Mouse (Mus musculus) ovary, postnatal 10 days (tissue): ENCODE results near the gene Mxd4.

Experiments used
- DNase-seq: peaks from one replicate; pipeline ENCODE4 v3.0.0; 2022; ENCODE audit warnings: low spot score

Mxd4 gene

DNA sequence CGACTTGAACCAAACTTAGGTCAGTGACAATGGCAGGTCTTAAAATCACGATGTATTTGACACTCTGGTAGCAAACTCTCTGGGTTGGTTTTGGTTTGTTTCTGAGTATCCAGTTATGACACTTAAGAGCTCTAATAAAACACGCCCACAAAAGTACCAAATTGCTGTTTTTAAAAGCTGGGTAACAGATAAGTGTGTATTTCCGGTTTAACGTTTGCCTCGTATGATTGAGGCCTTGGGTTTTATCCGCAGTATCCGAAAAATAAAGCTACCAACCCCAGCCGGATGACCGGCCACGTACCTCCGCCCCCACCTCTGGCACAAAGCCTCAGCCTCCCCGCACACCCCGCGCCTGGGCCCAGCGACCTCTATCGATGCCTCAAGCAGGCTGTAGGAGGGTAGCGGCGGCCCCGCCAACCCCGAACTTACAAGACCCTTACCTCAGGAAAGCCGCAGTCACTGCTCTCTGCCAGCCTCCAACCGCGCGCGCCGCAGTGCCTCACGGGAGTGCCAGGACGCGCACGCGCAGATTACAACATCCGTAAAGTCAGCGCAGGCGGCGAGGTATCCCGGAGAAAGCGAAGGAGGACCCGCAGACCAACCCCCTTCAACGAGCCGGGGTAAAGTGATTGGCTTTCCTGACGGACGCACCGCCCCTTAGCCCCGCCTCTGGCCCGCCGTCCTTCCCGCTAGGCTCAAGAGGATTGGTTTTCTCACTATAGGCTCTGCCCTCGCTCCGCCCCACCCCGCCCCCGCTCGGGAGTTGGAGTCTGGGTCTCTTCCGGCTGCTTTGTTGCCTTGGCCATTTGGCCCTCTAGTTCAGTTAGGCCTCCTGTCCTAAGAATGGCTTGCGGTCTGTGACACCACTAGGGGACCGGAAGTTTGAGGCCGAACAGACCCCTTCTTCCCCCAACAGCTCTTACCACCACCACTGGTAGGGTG, 18.3 kb downstream of the Mxd4 start, which contains the start of the genes Poln and Haus3:
Poln (minus strand) TSS at position 499 of the 942 bp plus-strand sequence.
Haus3 (minus strand) TSS at position 578 of the 942 bp plus-strand sequence.
- DNase-seq: peak; percentile 94

DNA sequence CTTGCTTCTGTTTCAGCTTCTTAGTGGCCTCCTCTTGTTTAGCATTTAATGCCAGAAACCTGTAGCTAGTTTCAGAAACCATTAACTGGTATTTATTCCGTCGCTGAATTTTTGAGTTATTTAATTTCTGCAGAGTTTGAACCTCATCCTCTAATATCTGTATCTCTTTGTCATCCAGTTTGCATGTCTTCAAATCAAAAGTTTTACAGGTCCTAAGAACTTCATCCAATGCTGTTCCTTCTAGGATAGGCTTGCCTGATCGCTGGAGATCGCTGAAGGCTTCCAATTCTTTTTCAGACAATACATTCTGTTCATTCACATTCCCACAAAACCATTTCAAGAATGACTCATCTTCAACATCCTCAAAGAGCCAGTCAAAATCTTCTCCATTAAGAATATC, 19.7 kb downstream of the Mxd4 start:
- DNase-seq: no peak

DNA sequence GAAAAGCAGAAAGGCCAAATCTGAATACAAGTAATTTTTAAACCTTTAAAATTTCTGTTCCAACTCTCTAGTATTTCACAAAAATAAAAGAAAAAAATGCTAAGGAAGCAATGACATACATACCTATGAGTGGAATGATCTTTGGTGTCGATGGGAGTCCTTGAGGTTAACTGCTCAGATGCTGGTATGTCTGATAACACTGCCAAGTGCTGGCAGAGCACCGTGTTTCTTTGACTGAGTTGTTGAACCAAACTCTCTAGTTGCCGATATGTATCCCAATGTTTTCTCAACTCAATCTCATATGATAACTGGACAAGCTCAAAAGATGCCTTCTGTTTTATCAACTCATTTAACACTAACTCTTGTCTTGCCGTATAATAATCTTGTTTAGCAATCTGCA, 21.7 kb downstream of the Mxd4 start:
- DNase-seq: no peak

GRCm38 (mm10) chr5:34148476-34148875, 39.0 kb downstream of the Mxd4 start:
- no peak for DNase-seq

DNA sequence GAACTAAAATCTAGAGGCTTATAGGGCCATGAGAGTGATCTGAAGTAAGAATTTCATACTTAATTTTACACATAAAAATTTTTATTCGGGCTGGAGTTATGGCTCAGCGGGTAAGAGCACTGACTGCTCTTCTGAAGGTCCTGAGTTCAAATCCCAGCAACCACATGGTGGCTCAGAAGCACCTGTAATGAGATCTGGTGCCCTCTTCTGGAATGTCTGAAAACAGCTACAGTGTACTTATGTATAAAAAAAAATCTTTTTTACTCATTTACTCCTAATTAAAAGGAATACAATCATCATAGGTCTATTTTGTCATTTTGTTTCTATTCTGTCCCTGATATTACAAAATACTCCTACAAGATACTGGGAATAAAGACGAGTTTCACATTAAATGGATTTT, 40.0 kb downstream of the Mxd4 start:
- DNase-seq: no peak

DNA sequence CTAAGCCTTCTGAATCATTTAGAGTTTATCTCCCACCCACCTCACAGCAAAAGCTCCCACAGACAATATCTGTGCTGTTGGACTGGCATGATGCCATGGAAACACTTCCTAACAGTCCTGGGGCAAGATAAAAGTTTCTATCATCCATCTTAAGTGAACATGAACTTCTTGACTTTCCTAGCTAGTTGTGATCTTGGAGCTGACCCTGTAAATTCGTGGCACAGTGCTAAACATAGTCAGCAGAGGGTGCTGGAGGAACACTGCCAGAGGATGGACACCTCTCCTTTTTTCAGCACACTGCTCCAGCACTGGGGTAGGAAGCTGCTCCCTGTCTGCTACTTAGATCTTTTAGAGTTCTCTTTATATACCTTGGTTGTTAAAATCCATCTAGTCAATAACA, 47.8 kb downstream of the Mxd4 start:
- no peak for DNase-seq

- DNase-seq: no peak
Observed at GRCm38 (mm10) chr5:34132731-34133130, 54.8 kb downstream of the Mxd4 start.

- no peak for DNase-seq
Observed at GRCm38 (mm10) chr5:34124131-34124530, 63.4 kb downstream of the Mxd4 start.
